Mouse (Mus musculus): ENCODE measurements around the gene Pdzk1.

- no peak for TF ChIP-seq CTCF (IDR thresholded peaks at IDR 0.05; ENCODE audit: extremely low read depth, insufficient read depth, low read length)
- TF ChIP-seq POLR2A (IDR thresholded peaks at IDR 0.05; ENCODE audit: extremely low read depth, insufficient read depth, low read length), result no peak
These were observed 19.4 kb downstream of the Pdzk1 start for GRCm38 (mm10) chr3:96848470-96848869.
